Mouse (Mus musculus): ENCODE data around the gene Nacc1. TPM values are rescaled to one million over a fixed set of nuclear protein-coding genes. Genes with fewer than 3 reads are reported as not detected.
"Not testable (repeated sequence)": the region's sequence is repeated elsewhere in the genome, so short reads cannot be mapped to it uniquely, and the experiment has no call there.

Nacc1 gene
- polyA plus RNA-seq, 1 experiment from 2014 or later, result 13.0 TPM

DNA sequence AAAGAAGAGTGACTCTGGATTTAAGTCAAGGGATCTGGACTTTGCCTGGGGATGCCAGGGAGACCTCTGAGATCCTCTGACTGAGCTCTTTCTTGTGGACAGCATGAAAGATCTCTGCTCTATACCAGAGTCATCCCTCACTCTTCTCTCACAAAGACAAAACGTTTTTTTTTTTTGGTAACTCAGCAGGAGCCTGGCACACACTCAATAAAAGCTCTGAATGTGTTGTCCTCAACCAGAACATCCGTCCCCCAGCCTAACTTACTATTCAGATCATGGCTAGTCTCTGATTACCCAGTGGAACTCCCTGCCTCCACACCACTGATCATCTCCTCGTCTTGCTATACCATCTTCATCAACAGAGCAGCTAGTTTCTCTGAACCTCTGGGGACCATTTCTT, 3.1 kb downstream of the Nacc1 start:
- Histone ChIP-seq H3K36me3 (ENCODE audit: control insufficient read depth, insufficient read depth, low read length) (no peaks in the 10 kb centered on the region), H3K27ac (ENCODE audit: low read length) (no peak overlapping the region), H3K4me3 (ENCODE audit: low read depth, low read length) (no peak overlapping the region), H3K4me2 (ENCODE audit: low read length) (no peak overlapping the region), H3K4me1 (ENCODE audit: control insufficient read depth, insufficient read depth, low read length) (peaks cover 28% of the 10 kb centered on the region), H3K27me3 (ENCODE audit: control insufficient read depth, insufficient read depth, low read depth, low read length) (no peaks in the 10 kb centered on the region), H3K9me3 (replicated peaks; ENCODE audit: control insufficient read depth, low read length, poor library complexity, severe bottlenecking) (no peaks in the 10 kb centered on the region), H3K9ac (ENCODE audit: low read depth, low read length) (no peak overlapping the region)
- WGBS, result 36% methylated on average over 3 of the region's 3 CpGs
- no peak for ATAC-seq

DNA sequence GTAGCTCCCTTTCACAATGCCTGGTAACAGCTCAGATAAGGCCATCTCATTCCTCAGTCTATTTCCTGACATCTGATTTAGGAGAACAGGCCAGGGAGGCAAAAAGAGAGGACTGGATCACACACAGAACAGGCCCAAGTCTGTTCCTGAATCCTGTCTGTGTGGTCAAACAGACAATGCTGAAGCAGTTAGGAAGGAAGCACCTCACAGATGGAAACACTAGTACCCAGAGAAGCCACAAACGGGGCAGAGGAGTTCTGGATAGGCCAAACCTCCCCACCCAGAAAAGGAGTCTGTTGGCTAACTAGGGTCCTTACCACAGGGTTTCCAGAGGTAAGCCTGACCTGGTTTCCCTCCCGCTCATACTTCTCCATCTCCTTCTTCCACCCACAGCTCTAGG, 5.4 kb downstream of the Nacc1 start:
- no peak overlapping the region for H3K27ac ChIP-seq (ENCODE audit: low read length)
- H3K27me3 ChIP-seq (ENCODE audit: control insufficient read depth, insufficient read depth, low read depth, low read length), result no peaks in the 10 kb centered on the region
- H3K4me2 ChIP-seq (ENCODE audit: low read length), result no peak overlapping the region
- H3K4me3 ChIP-seq (ENCODE audit: low read depth, low read length), result no peak overlapping the region
- no peaks in the 10 kb centered on the region for H3K9me3 ChIP-seq (replicated peaks; ENCODE audit: control insufficient read depth, low read length, poor library complexity, severe bottlenecking)
- no peak overlapping the region for H3K9ac ChIP-seq (ENCODE audit: low read depth, low read length)
- 85% methylated on average over 2 of the region's 2 CpGs for WGBS
- no peak for ATAC-seq
- peaks cover 17% of the 10 kb centered on the region for H3K4me1 ChIP-seq (ENCODE audit: control insufficient read depth, insufficient read depth, low read length)
- no peaks in the 10 kb centered on the region for H3K36me3 ChIP-seq (ENCODE audit: control insufficient read depth, insufficient read depth, low read length)

DNA sequence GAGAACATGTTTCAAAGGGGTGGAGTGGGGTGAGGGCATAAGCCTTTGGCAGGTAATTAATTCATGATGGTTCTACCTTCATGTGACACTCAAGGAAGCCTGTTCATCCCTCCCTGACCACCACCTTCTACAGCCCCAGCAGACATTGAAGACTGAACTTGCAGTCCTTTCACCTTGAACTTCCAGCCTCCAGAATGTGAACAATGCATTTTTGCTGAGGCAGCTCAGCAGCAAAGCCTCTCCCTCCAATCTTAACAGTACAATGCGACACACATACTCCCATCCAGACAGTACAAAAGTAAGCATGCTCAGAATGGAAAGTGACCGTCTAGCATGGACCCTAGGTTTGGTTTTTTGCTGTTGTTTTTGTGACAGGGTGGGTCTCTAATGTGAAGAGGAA, 6.2 kb downstream of the Nacc1 start:
- no peaks in the 10 kb centered on the region for H3K27me3 ChIP-seq (ENCODE audit: control insufficient read depth, insufficient read depth, low read depth, low read length)
- 83% methylated on average over 2 of the region's 2 CpGs for WGBS
- no peaks in the 10 kb centered on the region for H3K9me3 ChIP-seq (replicated peaks; ENCODE audit: control insufficient read depth, low read length, poor library complexity, severe bottlenecking)
- ATAC-seq, result no peak
- no peak overlapping the region for H3K27ac ChIP-seq (ENCODE audit: low read length)
- H3K36me3 ChIP-seq (ENCODE audit: control insufficient read depth, insufficient read depth, low read length), result no peaks in the 10 kb centered on the region
- peaks cover 14% of the 10 kb centered on the region for H3K4me1 ChIP-seq (ENCODE audit: control insufficient read depth, insufficient read depth, low read length)
- no peak overlapping the region for H3K4me2 ChIP-seq (ENCODE audit: low read length)
- H3K4me3 ChIP-seq (ENCODE audit: low read depth, low read length), result no peak overlapping the region
- no peak overlapping the region for H3K9ac ChIP-seq (ENCODE audit: low read depth, low read length)

GRCm38 (mm10) chr8:84677305-84677704, 10.4 kb downstream of the Nacc1 start:
- Histone ChIP-seq H3K9me3 (replicated peaks; ENCODE audit: control insufficient read depth, low read length, poor library complexity, severe bottlenecking) (no peaks in the 10 kb centered on the region), H3K9ac (ENCODE audit: low read depth, low read length) (no peak overlapping the region), H3K4me3 (ENCODE audit: low read depth, low read length) (no peak overlapping the region), H3K4me2 (ENCODE audit: low read length) (no peak overlapping the region), H3K27me3 (ENCODE audit: control insufficient read depth, insufficient read depth, low read depth, low read length) (no peaks in the 10 kb centered on the region), H3K36me3 (ENCODE audit: control insufficient read depth, insufficient read depth, low read length) (peaks cover 15% of the 10 kb centered on the region; the same call in 1 of the 2 replicates), H3K27ac (ENCODE audit: low read length) (no peak overlapping the region), H3K4me1 (ENCODE audit: control insufficient read depth, insufficient read depth, low read length) (no peaks in the 10 kb centered on the region)
- 89% methylated on average over 5 of the region's 5 CpGs for WGBS
- ATAC-seq, result no peak

DNA sequence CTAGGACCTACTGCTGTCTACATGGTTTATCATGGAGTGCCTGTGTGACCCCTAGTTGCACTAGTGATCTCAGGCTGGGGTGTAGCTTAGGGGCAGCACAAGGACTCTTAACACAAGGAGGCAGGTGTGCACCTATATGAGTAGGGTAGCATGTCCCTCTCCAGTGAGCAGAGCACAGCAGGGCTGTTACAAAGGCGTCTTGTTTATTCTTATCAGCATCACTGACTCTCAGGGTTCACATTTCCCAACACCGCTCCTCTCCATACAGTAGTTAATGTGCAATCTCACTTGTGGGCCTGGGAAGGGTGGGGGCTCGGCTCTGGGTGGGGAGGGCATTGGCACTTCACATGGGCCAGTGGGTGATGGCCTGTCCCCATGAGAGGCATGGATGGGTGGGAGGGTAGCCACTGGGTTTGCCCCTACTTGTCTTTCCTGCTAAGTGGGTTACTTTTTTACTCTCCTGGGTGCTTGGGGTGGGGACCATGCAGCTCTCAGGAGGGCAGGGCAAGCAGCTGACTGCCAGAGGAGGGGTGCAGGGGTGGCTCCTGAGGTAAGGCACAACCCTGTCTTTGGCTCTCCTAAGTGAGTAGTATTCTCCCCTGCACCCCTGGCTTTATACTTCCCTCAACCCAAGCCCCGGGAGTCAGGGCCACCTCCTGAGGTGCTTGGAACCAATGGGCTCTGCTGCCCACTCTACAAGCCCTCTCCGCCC, 17.2 kb downstream of the Nacc1 start:
- not testable (repeated sequence) for H3K9me3 ChIP-seq (replicated peaks; ENCODE audit: control insufficient read depth, low read length, poor library complexity, severe bottlenecking); H3K4me3 ChIP-seq (ENCODE audit: low read depth, low read length); H3K9ac ChIP-seq (ENCODE audit: low read depth, low read length); H3K27me3 ChIP-seq (ENCODE audit: control insufficient read depth, insufficient read depth, low read depth, low read length); H3K4me1 ChIP-seq (ENCODE audit: control insufficient read depth, insufficient read depth, low read length); ATAC-seq; H3K4me2 ChIP-seq (ENCODE audit: low read length); H3K27ac ChIP-seq (ENCODE audit: low read length)
- WGBS, result 92% methylated on average over 4 of the region's 5 CpGs
- peaks cover 18% of the 10 kb centered on the region for H3K36me3 ChIP-seq (ENCODE audit: control insufficient read depth, insufficient read depth, low read length)

DNA sequence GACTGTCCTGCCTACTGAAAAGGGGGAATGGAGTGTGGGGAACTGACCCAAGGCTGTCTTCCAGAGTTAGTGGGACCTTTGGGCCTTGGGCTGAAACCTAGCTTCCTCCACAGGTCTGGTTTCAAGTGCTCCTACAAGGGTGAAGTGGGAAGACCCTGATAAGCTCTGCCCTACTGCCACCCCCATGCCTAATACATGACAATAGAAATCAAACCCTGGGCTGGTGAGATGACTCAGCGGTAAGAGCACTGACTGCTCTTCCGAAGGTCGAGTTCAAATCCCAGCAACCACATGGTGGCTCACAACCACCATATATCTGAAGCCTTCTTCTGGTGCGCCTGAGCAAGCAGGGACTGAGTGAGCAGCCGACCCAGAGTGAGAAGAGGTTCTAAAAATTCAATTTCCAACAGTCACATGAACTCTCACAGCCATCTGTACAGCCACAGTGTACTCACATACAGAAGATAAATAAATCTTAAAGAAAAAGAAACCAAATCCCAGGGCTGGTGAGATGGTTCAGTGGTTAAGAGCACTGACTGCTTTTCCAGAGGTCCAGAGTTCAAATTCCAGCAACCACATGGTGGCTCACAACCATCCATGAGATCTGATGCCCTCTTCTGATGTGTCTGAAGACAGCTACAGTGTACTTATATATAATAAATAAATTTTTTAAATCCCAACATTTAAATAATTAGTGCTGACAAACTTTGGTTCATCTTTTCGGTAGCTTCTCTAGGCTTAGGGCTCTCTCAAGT, 18.8 kb downstream of the Nacc1 start:
- no peaks in the 10 kb centered on the region for H3K9me3 ChIP-seq (replicated peaks; ENCODE audit: control insufficient read depth, low read length, poor library complexity, severe bottlenecking)
- WGBS, result 81% methylated on average over 6 of the region's 6 CpGs

GRCm38 (mm10) chr8:84668081-84668480, 19.6 kb downstream of the Nacc1 start:
- H3K27me3 ChIP-seq (ENCODE audit: control insufficient read depth, insufficient read depth, low read depth, low read length), result no peaks in the 10 kb centered on the region
- no peak overlapping the region for H3K27ac ChIP-seq (ENCODE audit: low read length)
- H3K4me3 ChIP-seq (ENCODE audit: low read depth, low read length), result no peak overlapping the region
- 91% methylated on average over 1 of the region's 1 CpGs for WGBS
- H3K9me3 ChIP-seq (replicated peaks; ENCODE audit: control insufficient read depth, low read length, poor library complexity, severe bottlenecking), result no peaks in the 10 kb centered on the region
- H3K4me1 ChIP-seq (ENCODE audit: control insufficient read depth, insufficient read depth, low read length), result peaks cover 15% of the 10 kb centered on the region
- H3K36me3 ChIP-seq (ENCODE audit: control insufficient read depth, insufficient read depth, low read length), result peaks cover 7% of the 10 kb centered on the region
- no peak for ATAC-seq
- H3K9ac ChIP-seq (ENCODE audit: low read depth, low read length), result no peak overlapping the region
- H3K4me2 ChIP-seq (ENCODE audit: low read length), result no peak overlapping the region

More for the DNA sequence above, 18.8 kb downstream of the Nacc1 start:
- H3K4me3 ChIP-seq (ENCODE audit: low read depth, low read length), result no peak overlapping the region
- no peak overlapping the region for H3K9ac ChIP-seq (ENCODE audit: low read depth, low read length)
- H3K36me3 ChIP-seq (ENCODE audit: control insufficient read depth, insufficient read depth, low read length), result peaks cover 11% of the 10 kb centered on the region
- no peak overlapping the region for H3K27ac ChIP-seq (ENCODE audit: low read length)
- H3K4me2 ChIP-seq (ENCODE audit: low read length), result no peak overlapping the region
- H3K4me1 ChIP-seq (ENCODE audit: control insufficient read depth, insufficient read depth, low read length), result peaks cover 9% of the 10 kb centered on the region
- no peak for ATAC-seq
- H3K27me3 ChIP-seq (ENCODE audit: control insufficient read depth, insufficient read depth, low read depth, low read length), result no peaks in the 10 kb centered on the region

DNA sequence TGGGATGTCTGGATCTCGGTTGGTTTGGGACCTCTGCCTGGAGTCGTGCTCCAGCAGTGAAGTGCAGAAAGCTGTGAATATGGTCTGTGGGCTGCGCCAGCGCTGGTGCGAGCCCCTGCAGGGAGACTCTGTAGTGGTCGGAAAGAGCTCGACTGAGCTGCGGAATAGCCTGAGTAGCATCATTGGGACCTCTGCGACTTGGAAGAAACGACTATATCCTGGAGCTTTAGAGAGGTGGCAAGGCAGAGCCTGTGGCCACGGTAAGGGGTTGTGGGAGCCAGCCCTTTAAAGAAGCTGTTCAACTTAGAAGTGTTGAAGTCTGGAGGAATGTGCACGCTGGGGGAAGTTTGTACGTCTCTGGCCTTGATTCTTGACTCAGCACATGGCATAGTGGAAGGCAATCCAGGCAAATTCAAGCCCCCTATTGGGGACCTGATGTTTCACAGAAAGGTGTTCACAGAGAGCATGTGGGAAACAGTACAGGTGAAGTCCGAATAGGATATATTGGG, 22.2 kb downstream of the Nacc1 start:
- Histone ChIP-seq H3K4me1 (ENCODE audit: control insufficient read depth, insufficient read depth, low read length) (peaks cover 35% of the 10 kb centered on the region), H3K4me3 (ENCODE audit: low read depth, low read length) (peak overlapping the region; percentile 63), H3K9ac (ENCODE audit: low read depth, low read length) (peak overlapping the region; percentile 82), H3K9me3 (replicated peaks; ENCODE audit: control insufficient read depth, low read length, poor library complexity, severe bottlenecking) (no peaks in the 10 kb centered on the region), H3K36me3 (ENCODE audit: control insufficient read depth, insufficient read depth, low read length) (peaks cover 5% of the 10 kb centered on the region), H3K27ac (ENCODE audit: low read length) (peak overlapping the region; percentile 89), H3K27me3 (ENCODE audit: control insufficient read depth, insufficient read depth, low read depth, low read length) (peaks cover 2% of the 10 kb centered on the region; the same call in 1 of the 2 replicates), H3K4me2 (ENCODE audit: low read length) (peak overlapping the region; percentile 87)
- WGBS, result 2% methylated on average over 14 of the region's 14 CpGs
- ATAC-seq, result peak; percentile 21; the same call in 1 of the 2 replicates

Measured in midbrain, embryonic 16.5 days (tissue).